Mouse (Mus musculus): ENCODE data around the gene Lgals1. TPM values are rescaled to one million over a fixed set of nuclear protein-coding genes. Genes with fewer than 3 reads are reported as not detected.

Gene Lgals1
- polyA plus RNA-seq, 1 experiment from 2014 or later: 51.7 TPM

DNA sequence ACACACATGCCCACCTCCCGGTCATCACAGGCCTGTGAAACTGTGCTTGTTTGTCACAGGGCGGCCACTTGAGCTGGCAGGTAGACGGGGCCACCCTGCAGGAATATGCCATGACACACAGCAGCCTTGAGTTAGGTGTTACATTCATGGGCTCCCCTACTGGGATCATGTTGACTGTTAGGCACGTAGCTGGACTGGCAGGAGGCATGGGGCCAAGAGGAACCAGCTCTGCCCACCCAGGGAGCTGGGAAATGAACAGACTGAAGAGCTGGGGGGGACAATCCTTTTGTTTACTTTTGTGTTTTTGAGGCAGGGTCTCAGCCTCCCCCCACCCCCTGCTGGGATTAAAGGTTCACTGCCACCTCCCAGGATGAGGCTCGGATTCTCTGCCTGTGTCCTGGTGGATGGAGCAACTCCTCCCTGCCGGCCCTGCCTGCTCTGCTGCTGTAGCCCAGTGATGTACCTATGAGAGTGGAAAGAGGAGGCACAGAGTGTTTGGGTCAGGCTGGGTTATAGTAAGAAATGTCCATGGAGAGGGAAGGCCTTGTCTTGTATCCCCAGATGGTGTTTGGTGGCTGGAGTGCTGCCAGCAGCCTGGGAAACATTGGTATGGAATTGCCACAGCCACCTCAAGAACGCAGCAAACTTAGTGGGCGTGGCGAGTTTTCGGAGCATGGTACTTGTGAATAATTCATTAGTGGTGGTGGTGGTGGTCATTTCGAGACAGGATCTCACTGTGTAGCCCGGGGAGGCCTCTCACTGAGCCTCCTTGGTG is 10.3 kb upstream of the Lgals1 start:
- H3K27ac ChIP-seq (ENCODE audit: low read length): peak overlapping the region; percentile 67
- peak overlapping the region; percentile 80 for H3K4me2 ChIP-seq (ENCODE audit: low read length)
- ATAC-seq: no peak
- peak overlapping the region; percentile 73 for H3K9ac ChIP-seq (ENCODE audit: low read depth, low read length)
- no peaks in the 10 kb centered on the region for H3K9me3 ChIP-seq (replicated peaks; ENCODE audit: control insufficient read depth, low read length, poor library complexity, severe bottlenecking)
- peaks cover 4% of the 10 kb centered on the region for H3K36me3 ChIP-seq (ENCODE audit: control insufficient read depth, insufficient read depth, low read length)
- H3K27me3 ChIP-seq (ENCODE audit: control insufficient read depth, insufficient read depth, low read depth, low read length): no peaks in the 10 kb centered on the region
- peak overlapping the region; percentile 66 for H3K4me3 ChIP-seq (ENCODE audit: low read depth, low read length)
- peaks cover 30% of the 10 kb centered on the region for H3K4me1 ChIP-seq (ENCODE audit: control insufficient read depth, insufficient read depth, low read length)
- WGBS: 22% methylated on average over 12 of the region's 12 CpGs

- H3K27me3 ChIP-seq (ENCODE audit: control insufficient read depth, insufficient read depth, low read depth, low read length): no peaks in the 10 kb centered on the region
- peaks cover 27% of the 10 kb centered on the region for H3K4me1 ChIP-seq (ENCODE audit: control insufficient read depth, insufficient read depth, low read length)
- 94% methylated on average over 23 of the region's 23 CpGs for WGBS
- H3K4me2 ChIP-seq (ENCODE audit: low read length): no peak overlapping the region
- ATAC-seq: no peak
- H3K4me3 ChIP-seq (ENCODE audit: low read depth, low read length): no peak overlapping the region
- no peak overlapping the region for H3K9ac ChIP-seq (ENCODE audit: low read depth, low read length)
- H3K9me3 ChIP-seq (replicated peaks; ENCODE audit: control insufficient read depth, low read length, poor library complexity, severe bottlenecking): no peaks in the 10 kb centered on the region
- peaks cover 4% of the 10 kb centered on the region for H3K36me3 ChIP-seq (ENCODE audit: control insufficient read depth, insufficient read depth, low read length)
- no peak overlapping the region for H3K27ac ChIP-seq (ENCODE audit: low read length)
These were observed 8.4 kb upstream of the Lgals1 start for GRCm38 (mm10) chr15:78918126-78918525.

GRCm38 (mm10) chr15:78919914-78920313 is 6.6 kb upstream of the Lgals1 start:
- Histone ChIP-seq H3K9me3 (replicated peaks; ENCODE audit: control insufficient read depth, low read length, poor library complexity, severe bottlenecking) (no peaks in the 10 kb centered on the region), H3K27me3 (ENCODE audit: control insufficient read depth, insufficient read depth, low read depth, low read length) (no peaks in the 10 kb centered on the region), H3K36me3 (ENCODE audit: control insufficient read depth, insufficient read depth, low read length) (peaks cover 4% of the 10 kb centered on the region), H3K4me2 (ENCODE audit: low read length) (no peak overlapping the region), H3K9ac (ENCODE audit: low read depth, low read length) (no peak overlapping the region), H3K4me3 (ENCODE audit: low read depth, low read length) (no peak overlapping the region), H3K4me1 (ENCODE audit: control insufficient read depth, insufficient read depth, low read length) (peaks cover 21% of the 10 kb centered on the region), H3K27ac (ENCODE audit: low read length) (no peak overlapping the region)
- 84% methylated on average over 12 of the region's 12 CpGs for WGBS
- ATAC-seq: no peak

DNA sequence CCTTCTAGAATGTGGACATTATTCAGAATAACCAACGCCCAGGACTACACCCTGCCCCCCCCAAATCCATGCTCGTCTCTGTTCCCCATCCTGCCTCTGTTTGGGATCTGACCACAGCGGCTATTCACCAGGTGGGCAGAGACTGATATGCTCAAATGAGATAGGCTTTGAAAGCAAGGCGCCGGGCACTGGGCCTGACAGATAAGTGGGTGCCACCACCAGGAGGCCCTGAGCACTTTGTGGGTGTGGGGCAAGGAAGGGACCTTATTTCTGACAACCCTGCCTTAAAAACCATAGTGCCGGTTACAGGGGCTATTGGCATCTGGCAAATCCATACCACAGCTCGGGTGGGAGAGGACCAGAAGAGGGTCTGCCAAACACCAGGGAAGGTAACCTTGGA is 3.8 kb upstream of the Lgals1 start:
- 84% methylated on average over 7 of the region's 7 CpGs for WGBS
- H3K27ac ChIP-seq (ENCODE audit: low read length): no peak overlapping the region
- H3K27me3 ChIP-seq (ENCODE audit: control insufficient read depth, insufficient read depth, low read depth, low read length): peaks cover 5% of the 10 kb centered on the region
- no peaks in the 10 kb centered on the region for H3K9me3 ChIP-seq (replicated peaks; ENCODE audit: control insufficient read depth, low read length, poor library complexity, severe bottlenecking)
- peaks cover 6% of the 10 kb centered on the region; the same call in 1 of the 2 replicates for H3K4me1 ChIP-seq (ENCODE audit: control insufficient read depth, insufficient read depth, low read length)
- no peak overlapping the region for H3K9ac ChIP-seq (ENCODE audit: low read depth, low read length)
- no peak overlapping the region for H3K4me2 ChIP-seq (ENCODE audit: low read length)
- H3K36me3 ChIP-seq (ENCODE audit: control insufficient read depth, insufficient read depth, low read length): peaks cover 4% of the 10 kb centered on the region
- ATAC-seq: no peak
- no peak overlapping the region for H3K4me3 ChIP-seq (ENCODE audit: low read depth, low read length)

GRCm38 (mm10) chr15:78923585-78923984 is 2.9 kb upstream of the Lgals1 start:
- no peaks in the 10 kb centered on the region; the same call in 1 of the 2 replicates for H3K36me3 ChIP-seq (ENCODE audit: control insufficient read depth, insufficient read depth, low read length)
- no peak overlapping the region for H3K4me2 ChIP-seq (ENCODE audit: low read length)
- 77% methylated on average over 6 of the region's 6 CpGs for whole genome bisulfite sequencing
- H3K9me3 ChIP-seq (replicated peaks; ENCODE audit: control insufficient read depth, low read length, poor library complexity, severe bottlenecking): no peaks in the 10 kb centered on the region
- H3K4me1 ChIP-seq (ENCODE audit: control insufficient read depth, insufficient read depth, low read length): peaks cover 11% of the 10 kb centered on the region
- no peak overlapping the region for H3K9ac ChIP-seq (ENCODE audit: low read depth, low read length)
- H3K27me3 ChIP-seq (ENCODE audit: control insufficient read depth, insufficient read depth, low read depth, low read length): peaks cover 5% of the 10 kb centered on the region
- no peak for ATAC-seq
- H3K4me3 ChIP-seq (ENCODE audit: low read depth, low read length): no peak overlapping the region
- H3K27ac ChIP-seq (ENCODE audit: low read length): no peak overlapping the region

DNA sequence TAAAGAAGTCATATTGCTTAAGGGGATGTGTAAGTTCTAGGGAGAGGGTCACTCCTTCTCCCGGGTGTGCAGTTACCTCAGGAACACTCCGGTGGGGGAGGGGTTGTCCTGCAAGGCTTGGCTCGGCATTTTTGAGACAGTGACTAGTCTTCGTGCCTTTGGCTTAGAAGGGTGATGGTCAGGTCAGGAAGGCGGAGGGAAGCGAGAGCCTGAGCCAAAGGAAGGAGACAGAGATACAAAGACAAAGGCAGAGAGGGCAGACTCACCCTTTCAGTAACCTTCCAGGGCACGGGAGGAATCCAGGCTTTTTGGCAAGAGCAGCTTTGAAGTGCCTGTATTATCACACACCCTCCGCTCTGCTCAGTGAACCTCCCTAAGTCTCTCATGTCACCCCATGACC is 1.4 kb upstream of the Lgals1 start:
- Histone ChIP-seq H3K4me3 (ENCODE audit: low read depth, low read length) (no peak overlapping the region), H3K4me1 (ENCODE audit: control insufficient read depth, insufficient read depth, low read length) (peaks cover 11% of the 10 kb centered on the region), H3K27ac (ENCODE audit: low read length) (no peak overlapping the region), H3K27me3 (ENCODE audit: control insufficient read depth, insufficient read depth, low read depth, low read length) (peaks cover 5% of the 10 kb centered on the region), H3K36me3 (ENCODE audit: control insufficient read depth, insufficient read depth, low read length) (no peaks in the 10 kb centered on the region), H3K9me3 (replicated peaks; ENCODE audit: control insufficient read depth, low read length, poor library complexity, severe bottlenecking) (no peaks in the 10 kb centered on the region), H3K9ac (ENCODE audit: low read depth, low read length) (no peak overlapping the region), H3K4me2 (ENCODE audit: low read length) (no peak overlapping the region)
- ATAC-seq: no peak
- 40% methylated on average over 8 of the region's 8 CpGs for WGBS

DNA sequence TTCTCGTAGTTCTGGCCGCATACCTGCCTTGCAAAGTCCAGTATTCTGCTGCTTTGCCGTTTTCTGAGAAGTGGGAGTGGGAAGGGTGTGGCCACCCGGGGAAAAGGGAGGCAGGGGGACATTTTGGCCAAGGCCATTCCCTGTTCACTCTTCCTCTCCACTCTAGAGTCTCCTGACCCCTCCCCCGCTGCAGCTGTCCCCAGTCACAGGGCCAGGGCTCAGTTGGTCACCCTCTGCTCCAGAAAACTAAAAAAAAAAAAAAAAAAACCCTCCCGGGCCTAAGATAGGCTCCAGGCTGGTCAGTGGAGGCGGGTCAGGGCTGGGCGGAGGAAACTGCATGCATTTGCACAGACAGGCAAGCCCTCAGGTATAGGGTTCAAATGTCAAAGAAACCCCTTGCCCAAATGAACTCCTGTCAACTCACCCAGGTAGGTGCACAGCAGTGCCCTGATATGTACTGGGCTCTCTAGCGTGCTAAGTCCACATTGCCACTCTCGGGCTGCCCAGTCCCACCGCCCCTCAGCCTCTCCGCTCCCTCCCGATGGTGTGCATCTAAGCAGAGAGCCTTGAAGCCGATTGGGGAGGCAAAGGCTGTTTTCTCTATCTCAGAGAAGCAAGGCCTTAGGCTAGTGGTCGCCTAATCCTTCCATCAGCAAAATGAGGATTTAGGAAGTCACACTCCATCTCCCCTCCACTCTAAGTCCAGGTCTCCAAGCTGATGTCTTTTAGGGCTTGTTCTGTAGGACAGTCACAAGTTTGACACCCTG is 679 bp downstream of the Lgals1 start:
- Histone ChIP-seq H3K4me3 (ENCODE audit: low read depth, low read length) (no peak overlapping the region), H3K4me1 (ENCODE audit: control insufficient read depth, insufficient read depth, low read length) (peaks cover 11% of the 10 kb centered on the region), H3K9ac (ENCODE audit: low read depth, low read length) (no peak overlapping the region), H3K27me3 (ENCODE audit: control insufficient read depth, insufficient read depth, low read depth, low read length) (peaks cover 5% of the 10 kb centered on the region), H3K4me2 (ENCODE audit: low read length) (peak overlapping the region; percentile 61), H3K36me3 (ENCODE audit: control insufficient read depth, insufficient read depth, low read length) (no peaks in the 10 kb centered on the region), H3K27ac (ENCODE audit: low read length) (no peak overlapping the region), H3K9me3 (replicated peaks; ENCODE audit: control insufficient read depth, low read length, poor library complexity, severe bottlenecking) (no peaks in the 10 kb centered on the region)
- WGBS: 22% methylated on average over 15 of the region's 15 CpGs
- ATAC-seq: no peak

GRCm38 (mm10) chr15:78927788-78928457 is 1.4 kb downstream of the Lgals1 start:
- 2% methylated on average over 26 of the region's 35 CpGs for WGBS
- Histone ChIP-seq H3K9me3 (replicated peaks; ENCODE audit: control insufficient read depth, low read length, poor library complexity, severe bottlenecking) (no peaks in the 10 kb centered on the region), H3K27me3 (ENCODE audit: control insufficient read depth, insufficient read depth, low read depth, low read length) (peaks cover 5% of the 10 kb centered on the region), H3K36me3 (ENCODE audit: control insufficient read depth, insufficient read depth, low read length) (no peaks in the 10 kb centered on the region), H3K4me1 (ENCODE audit: control insufficient read depth, insufficient read depth, low read length) (peaks cover 11% of the 10 kb centered on the region), H3K4me3 (ENCODE audit: low read depth, low read length) (peak overlapping the region; percentile 29), H3K4me2 (ENCODE audit: low read length) (peak overlapping the region; percentile 61), H3K27ac (ENCODE audit: low read length) (no peak overlapping the region), H3K9ac (ENCODE audit: low read depth, low read length) (peak overlapping the region; percentile 58)
- ATAC-seq: no peak
